Mouse (Mus musculus) CH12.LX (cell line): ENCODE data around the gene Sh2d5. TPM values are rescaled to one million over a fixed set of nuclear protein-coding genes. Genes with fewer than 3 reads are reported as not detected.

ENCODE experiments used
- DNase-seq: peaks from one replicate; pipeline ENCODE4 v3.0.0-alpha.2; 2013; ENCODE audit errors: extremely low read depth
- H3K27ac ChIP-seq: 2 replicates; pipeline ENCODE4 v1.5.1; 2012; ENCODE audit warnings: low read depth, mild to moderate bottlenecking, control low read depth, moderate library complexity; ENCODE audit not compliant: insufficient read depth
- H3K27me3 ChIP-seq: replicated peaks from 2 replicates; pipeline ENCODE3; 2012; ENCODE audit warnings: inconsistent platforms
- H3K36me3 ChIP-seq, 2 experiments: replicated peaks in 1 of 2; 2 replicates each; pipeline versions ENCODE3 to v1.6.1; 2012; ENCODE audit warnings: inconsistent platforms in 1 of 2, low read length in 1 of 2, mild to moderate bottlenecking in 1 of 2, mixed read lengths in 1 of 2, moderate library complexity in 1 of 2; ENCODE audit not compliant: control insufficient read depth in 1 of 2, insufficient read depth in 1 of 2
- H3K4me1 ChIP-seq, 2 experiments: 2 replicates each; pipeline ENCODE4 v1.6.1; 2012; ENCODE audit warnings: inconsistent platforms in 1 of 2, moderate library complexity in 1 of 2; ENCODE audit not compliant: insufficient read depth in 2 of 2, control insufficient read depth in 1 of 2
- H3K4me2 ChIP-seq: 2 replicates; pipeline ENCODE4 v1.6.1; 2012; ENCODE audit warnings: low read depth, mild to moderate bottlenecking, control low read depth; ENCODE audit not compliant: poor library complexity, insufficient read depth, severe bottlenecking
- H3K4me3 ChIP-seq, 3 experiments: fragments of 150-350 bp in 1 of 3; sonication (generic) in 1 of 3; replicated peaks in 1 of 3; 2 replicates each; pipeline versions ENCODE3 to v1.5.1; 2011 to 2012; ENCODE audit warnings: low read depth in 2 of 3, low read length in 2 of 3, mild to moderate bottlenecking in 2 of 3, moderate library complexity in 2 of 3, control low read depth in 1 of 3, improper control_type of control experiment in 1 of 3, inconsistent platforms in 1 of 3, mixed read lengths in 1 of 3; ENCODE audit not compliant: poor library complexity in 1 of 3
- H3K79me2 ChIP-seq: replicated peaks from 2 replicates; pipeline ENCODE4 v1.6.1; 2012; ENCODE audit warnings: mild to moderate bottlenecking, moderate library complexity; ENCODE audit not compliant: control insufficient read depth, poor library complexity, insufficient read depth, severe bottlenecking; ENCODE audit errors: extremely low read depth
- H3K9ac ChIP-seq: 2 replicates; pipeline ENCODE4 v1.6.1; 2012; ENCODE audit warnings: low read depth, mild to moderate bottlenecking, control low read depth, moderate library complexity; ENCODE audit not compliant: insufficient read depth
- H3K9me3 ChIP-seq: replicated peaks from 2 replicates; pipeline ENCODE3; 2012; ENCODE audit warnings: low read length, inconsistent platforms, mixed read lengths
- BHLHE40 ChIP-seq: IDR thresholded peaks from 2 replicates; pipeline ENCODE4 v1.6.1; 2011; ENCODE audit warnings: mild to moderate bottlenecking, low read depth, low read length, improper control_type of control experiment
- CHD2 ChIP-seq: IDR thresholded peaks from 2 replicates; pipeline ENCODE4 v1.6.1; 2011; ENCODE audit warnings: low read length, improper control_type of control experiment
- E2F4 ChIP-seq: IDR thresholded peaks from 2 replicates; pipeline ENCODE4 v1.6.1; 2011; ENCODE audit warnings: low read depth, low read length, improper control_type of control experiment; ENCODE audit not compliant: insufficient replicate concordance
- ETS1 ChIP-seq: conservative IDR thresholded peaks from 2 replicates; pipeline ENCODE4 v1.6.1; 2012; ENCODE audit warnings: low read depth, mild to moderate bottlenecking, inconsistent platforms, low read length, improper control_type of control experiment, moderate library complexity
- HCFC1 ChIP-seq: IDR thresholded peaks from 2 replicates; pipeline ENCODE4 v1.6.1; 2012; ENCODE audit warnings: low read depth, mild to moderate bottlenecking, inconsistent platforms, low read length, improper control_type of control experiment
- IRF4 ChIP-seq: IDR thresholded peaks from 2 replicates; pipeline ENCODE4 v1.6.1; 2014; ENCODE audit warnings: low read depth, mild to moderate bottlenecking, inconsistent platforms, low read length, improper control_type of control experiment
- SMC3 ChIP-seq: IDR thresholded peaks from 2 replicates; pipeline ENCODE4 v1.6.1; 2011; ENCODE audit warnings: low read depth, low read length, improper control_type of control experiment
- TBP ChIP-seq: conservative IDR thresholded peaks from 2 replicates; pipeline ENCODE4 v1.6.1; 2011; ENCODE audit warnings: low read depth, low read length, improper control_type of control experiment
- TCF12 ChIP-seq: IDR thresholded peaks from 2 replicates; pipeline ENCODE4 v1.6.1; 2014; ENCODE audit warnings: low read depth, mild to moderate bottlenecking, inconsistent platforms, low read length, improper control_type of control experiment
- UBTF ChIP-seq: IDR thresholded peaks from 2 replicates; pipeline ENCODE4 v1.6.1; 2012; ENCODE audit warnings: low read depth, mild to moderate bottlenecking, inconsistent platforms, low read length, improper control_type of control experiment, moderate library complexity
- ZKSCAN1 ChIP-seq: IDR thresholded peaks from 2 replicates; pipeline ENCODE4 v1.6.1; 2012; ENCODE audit warnings: low read depth, inconsistent platforms, low read length, improper control_type of control experiment, borderline replicate concordance
- ZMIZ1 ChIP-seq: IDR thresholded peaks from 2 replicates; pipeline ENCODE4 v1.6.1; 2012; ENCODE audit warnings: low read depth, mild to moderate bottlenecking, inconsistent platforms, low read length, improper control_type of control experiment
- ZNF384 ChIP-seq: IDR thresholded peaks from 2 replicates; pipeline ENCODE4 v1.6.1; 2012; ENCODE audit warnings: low read depth, low read length, improper control_type of control experiment, inconsistent platforms
- dilution Hi-C: fragments of 300-500 bp; cut with MboI; formaldehyde crosslinking; loops from 2 replicates; pipeline ENCODE4 v1.14.3; 2020; ENCODE audit warnings: low sequenced_read_pairs; ENCODE audit not compliant: extremely low pct_unique_long_range_greater_than_20kb, extremely low pct_ligation_motif_present
- in situ Hi-C: fragments of 300-500 bp; cut with MboI; formaldehyde crosslinking; loops from 3 replicates; pipeline ENCODE4 v1.14.3; 2019; ENCODE audit warnings: low sequenced_read_pairs, low pct_ligation_motif_present, low pct_unique_long_range_greater_than_20kb, mixed read lengths
- polyA plus RNA-seq: library from polyadenylated mRNA; unstranded; fragments of >175 nt; gene quantifications from 2 replicates; pipeline ENCODE4 v1.2.1, GENCODE M21; 2012; ENCODE audit warnings: low read depth; ENCODE audit not compliant: insufficient read length
- total RNA-seq, 2 experiments: library from RNA; depleted of rRNA; stranded (reverse); fragments of 300-350 nt in 1 of 2; fragments of >200 nt in 1 of 2; gene quantifications; 2 replicates each; pipeline ENCODE4 v1.2.3; 2012 to 2014

Gene Sh2d5
- total and polyA plus RNA-seq, 3 experiments: 0.24 to 0.68 (median 0.57) TPM

DNA sequence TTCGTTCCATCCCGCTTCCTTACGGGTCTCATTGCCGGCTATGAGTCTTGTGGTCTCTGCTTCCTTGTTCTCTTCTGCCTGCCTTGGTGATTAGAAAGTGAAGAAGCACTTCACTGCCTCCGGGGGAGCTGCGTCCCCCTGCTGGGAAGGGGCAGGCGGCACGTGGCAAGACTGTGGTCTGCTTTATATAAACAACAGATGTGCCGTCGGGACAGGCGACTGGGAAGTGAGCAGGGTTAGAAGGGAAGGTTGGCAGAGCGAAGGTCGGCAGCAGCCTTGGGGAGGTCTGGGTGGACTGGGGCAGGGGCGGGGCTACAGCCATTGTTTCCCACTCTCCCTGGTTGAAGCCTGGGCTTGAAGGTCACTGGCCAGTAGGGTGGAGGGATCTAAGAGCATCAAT is 1.6 kb downstream of the Sh2d5 start:
- Histone ChIP-seq H3K4me3 (peak overlapping the region in 1 of 3 experiments; percentile 11), H3K79me2 (no peaks in the 10 kb centered on the region), H3K9me3 (peaks cover 2% of the 10 kb centered on the region), H3K36me3 (peaks cover under 1 to 77% of the 10 kb centered on the region in 2 experiments), H3K27me3 (no peaks in the 10 kb centered on the region), H3K27ac (no peak overlapping the region), H3K9ac (no peak overlapping the region), H3K4me1 (peaks cover 6 to 10% of the 10 kb centered on the region in 2 experiments; a peak in 3 of 4 replicates), H3K4me2 (peak overlapping the region; percentile 39)
- dilution Hi-C loops (no loop called here), in situ Hi-C loops (no loop called here)
- peak; percentile 62 for TF ChIP-seq BHLHE40
- TF ChIP-seq HCFC1: no peak
- DNase-seq: no peak

GRCm38 (mm10) chr4:138252231-138252630 is 2.0 kb downstream of the Sh2d5 start:
- in situ Hi-C loops: no loop called here
- DNase-seq: no peak
- Histone ChIP-seq H3K79me2 (no peaks in the 10 kb centered on the region), H3K9ac (no peak overlapping the region), H3K36me3 (peaks cover 0 to 77% of the 10 kb centered on the region in 2 experiments)
- TF ChIP-seq IRF4: no peak
- no peak for TF ChIP-seq ZKSCAN1
- TF ChIP-seq ETS1: no peak
- no peak for TF ChIP-seq E2F4
- TF ChIP-seq ZMIZ1: no peak
- TF ChIP-seq, all 38 proteins: peak for 0
- H3K4me1 ChIP-seq: peaks cover 6 to 10% of the 10 kb centered on the region in 2 experiments; a peak in 3 of 4 replicates
- H3K27ac ChIP-seq: no peak overlapping the region
- H3K9me3 ChIP-seq: peaks cover 2% of the 10 kb centered on the region
- H3K27me3 ChIP-seq: no peaks in the 10 kb centered on the region
- H3K4me3 ChIP-seq: no peak overlapping the region
- H3K4me2 ChIP-seq: peak overlapping the region; percentile 39; the same call in 1 of the 2 replicates
- dilution Hi-C loops: no loop called here

DNA sequence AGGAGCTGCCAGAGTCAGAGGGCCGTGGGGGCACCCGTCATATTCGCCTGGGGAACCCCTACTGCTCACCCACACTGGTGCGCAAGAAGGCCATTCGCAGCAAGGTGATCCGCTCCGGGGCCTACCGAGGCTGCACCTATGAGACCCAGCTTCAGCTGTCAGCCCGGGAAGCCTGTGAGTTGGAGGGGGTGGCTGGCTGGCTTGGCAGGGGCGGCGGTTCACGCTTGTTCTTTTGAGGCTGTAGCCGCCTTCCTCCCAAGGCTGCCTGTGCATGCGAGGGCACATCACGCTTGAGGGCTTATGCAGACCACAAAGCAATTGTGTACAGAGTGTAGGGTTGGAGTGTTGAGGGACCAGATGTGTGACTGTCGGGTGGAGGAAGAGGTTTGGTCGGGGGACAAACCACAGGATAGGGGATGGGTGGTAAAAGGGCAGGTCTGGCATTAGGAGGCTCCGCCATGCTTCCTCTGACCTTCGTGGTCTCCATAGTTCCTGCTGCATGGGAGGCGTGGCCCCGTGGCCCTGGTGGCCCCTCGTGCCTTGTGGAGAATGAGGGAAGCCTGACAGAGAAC is 7.0 kb downstream of the Sh2d5 start:
- Histone ChIP-seq H3K9ac (no peak overlapping the region), H3K36me3 (peaks cover 5 to 73% of the 10 kb centered on the region in 2 experiments), H3K4me1 (peaks cover under 1 to 3% of the 10 kb centered on the region in 2 experiments; a peak in 2 of 4 replicates), H3K4me3 (no peak overlapping the region), H3K27ac (no peak overlapping the region), H3K27me3 (no peaks in the 10 kb centered on the region), H3K79me2 (no peaks in the 10 kb centered on the region), H3K9me3 (no peaks in the 10 kb centered on the region), H3K4me2 (no peak overlapping the region)
- TF ChIP-seq TBP (no peak), UBTF (no peak), SMC3 (no peak), E2F4 (no peak), ZNF384 (no peak), TCF12 (no peak), ZKSCAN1 (no peak), CHD2 (no peak), BHLHE40 (no peak)
- dilution Hi-C loops: no loop called here
- DNase-seq: no peak
- in situ Hi-C loops: no loop called here
